Comparison of ENCODE assay signal across 8 mouse cellular contexts in the genomic region with DNA sequence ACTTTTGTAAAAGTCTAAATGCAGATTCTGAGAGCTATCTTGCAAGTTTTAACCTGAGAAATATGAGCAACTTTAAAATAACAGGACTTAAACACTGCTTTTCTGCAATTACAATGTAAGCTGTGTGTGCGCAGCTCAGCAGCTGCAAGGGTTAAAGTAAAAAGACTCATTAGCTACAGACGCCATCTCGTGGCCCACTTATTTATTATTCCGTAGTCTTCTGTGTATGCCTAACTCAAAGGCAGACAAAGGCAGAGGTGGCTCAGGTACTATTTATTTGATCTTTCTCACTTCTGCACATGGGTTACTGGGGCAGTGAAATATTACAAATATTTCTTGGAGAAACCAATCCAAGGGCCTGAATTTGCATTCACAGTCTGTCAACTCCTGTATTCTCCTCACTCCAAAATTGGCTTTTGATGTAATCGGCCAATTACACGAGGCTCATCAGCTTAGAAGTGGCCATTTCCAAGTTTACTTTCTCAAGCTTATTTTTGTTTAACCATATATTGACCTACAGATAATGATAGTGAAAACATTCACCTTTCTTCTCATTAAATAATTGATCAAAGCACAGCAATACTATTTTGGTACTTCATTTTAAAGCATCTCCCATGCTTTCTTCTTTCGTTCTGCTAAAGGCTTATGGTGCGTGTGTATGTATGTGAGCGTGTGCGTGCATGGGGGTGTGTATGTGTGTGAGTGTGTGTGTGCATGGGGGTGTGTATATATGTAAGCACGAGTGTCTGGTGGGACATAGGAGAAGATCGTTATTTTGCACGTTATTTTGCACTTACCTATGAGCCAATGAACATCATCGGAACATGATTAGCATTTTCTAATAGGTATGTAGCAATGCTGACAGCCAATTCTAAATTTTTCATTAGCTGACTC.
DNase-seq lines count a peak whose midpoint lies in the region; ATAC-seq and TF ChIP-seq lines count a peak whose summit lies in the region.

No protein-coding gene starts in this region.

- no peaks in the 10 kb centered on the region for H3K36me3 ChIP-seq in hindbrain, embryonic 12.5 days
- H3K36me3 ChIP-seq in neural tube, embryonic 13.5 days, result no peaks in the 10 kb centered on the region

- no peaks in the 10 kb centered on the region for H3K27me3 ChIP-seq in hindbrain, embryonic 12.5 days
- H3K27me3 ChIP-seq in neural tube, embryonic 13.5 days, result no peaks in the 10 kb centered on the region

- peak; percentile 66 for ATAC-seq in hindbrain, embryonic 12.5 days (ENCODE audit: low FRiP score)
- peak; percentile 77 for ATAC-seq in neural tube, embryonic 13.5 days (ENCODE audit: low read depth)

- no peaks in the 10 kb centered on the region for H3K9me3 ChIP-seq in hindbrain, embryonic 12.5 days (replicated peaks)
- no peaks in the 10 kb centered on the region for H3K9me3 ChIP-seq in neural tube, embryonic 13.5 days

- 70% methylated on average over 14 of the region's 14 CpGs for WGBS in hindbrain, embryonic 12.5 days
- WGBS in neural tube, embryonic 13.5 days, result 66% methylated on average over 14 of the region's 14 CpGs

- peak; percentile 39 for DNase-seq in adrenal gland, postnatal 10 days
- DNase-seq in adrenal gland, postnatal 25 days, result no peak
- DNase-seq in brain, embryonic 14.5 days (ENCODE audit: low read depth), result peak; percentile 89
- peak; percentile 45 for DNase-seq in left cerebral cortex, adult 11 months (ENCODE audit: low spot score)
- DNase-seq in adipocyte (ENCODE audit: low spot score), result no peak
- no peak for DNase-seq in spleen, postnatal 36 days (ENCODE audit: low spot score in 2 of 2)

- H3K27ac ChIP-seq in hindbrain, embryonic 12.5 days, result no peak overlapping the region
- no peak overlapping the region for H3K27ac ChIP-seq in neural tube, embryonic 13.5 days (replicated peaks)

- TF ChIP-seq CTCF in brain, embryonic 14.5 days (IDR thresholded peaks at IDR 0.05; ENCODE audit: borderline replicate concordance, extremely low read depth, insufficient read depth, insufficient read length), result peak; percentile 50; the same call in 1 of the 2 replicates

- H3K9ac ChIP-seq in hindbrain, embryonic 12.5 days, result no peak overlapping the region
- no peak overlapping the region for H3K9ac ChIP-seq in neural tube, embryonic 13.5 days

- no peak for TF ChIP-seq POLR2A in brain, embryonic 14.5 days (IDR thresholded peaks at IDR 0.05; ENCODE audit: borderline replicate concordance, extremely low read depth, insufficient read depth, insufficient read length, poor library complexity, severe bottlenecking)

- H3K4me3 ChIP-seq in hindbrain, embryonic 12.5 days, result no peak overlapping the region
- no peak overlapping the region for H3K4me3 ChIP-seq in neural tube, embryonic 13.5 days

- H3K4me1 ChIP-seq in hindbrain, embryonic 12.5 days, result no peaks in the 10 kb centered on the region
- H3K4me1 ChIP-seq in neural tube, embryonic 13.5 days (replicated peaks), result no peaks in the 10 kb centered on the region

- H3K4me2 ChIP-seq in hindbrain, embryonic 12.5 days (replicated peaks), result no peak overlapping the region
- no peak overlapping the region for H3K4me2 ChIP-seq in neural tube, embryonic 13.5 days

Comparison
In these comparisons a context has a peak if more than half of its experiments do, and no peak if none do; other contexts are left out.
1. DNase-seq: peak in adrenal gland, postnatal 10 days (single experiment), brain, embryonic 14.5 days (single experiment) and left cerebral cortex, adult 11 months (single experiment); none in adrenal gland, postnatal 25 days (single experiment), adipocyte (single experiment) and spleen, postnatal 36 days (0 of 2).